In genomic region chr19:7276796-7277195, GRCm38 (mm10) we compare ENCODE assay signal across 11 mouse cellular contexts. TPM values are rescaled to one million over a fixed set of nuclear protein-coding genes. Genes with fewer than 3 reads are reported as not detected.
DNase-seq lines count a peak whose midpoint lies in the region; ATAC-seq and TF ChIP-seq lines count a peak whose summit lies in the region.
"Had no signal": no experiment of that assay in that cellular context is flagged by ENCODE, and none has a peak within 500 bp of the region (broad histone marks: within the 10 kb centered on the region; RNA-seq: fewer than 3 reads in every experiment).

No protein-coding gene starts in this region.

- no peak for ATAC-seq in limb, embryonic 12.5 days (ENCODE audit: insufficient number of reproducible peaks, insufficient read depth, low FRiP score, low TSS enrichment, low read depth)
- ATAC-seq in forebrain, embryonic 11.5 days (replicated peaks; ENCODE audit: low FRiP score): no peak
- no peak for ATAC-seq in hindbrain, postnatal 0 days

- WGBS in limb, embryonic 12.5 days: 65% methylated on average over 7 of the region's 7 CpGs
- WGBS in limb, embryonic 10.5 days: 77% methylated on average over 7 of the region's 7 CpGs
- WGBS in forebrain, embryonic 11.5 days: 78% methylated on average over 7 of the region's 7 CpGs
- 49% methylated on average over 7 of the region's 7 CpGs for WGBS in hindbrain, postnatal 0 days

- peaks cover 100% of the 10 kb centered on the region for H3K36me3 ChIP-seq in limb, embryonic 12.5 days
- H3K36me3 ChIP-seq in limb, embryonic 10.5 days: peaks cover 98% of the 10 kb centered on the region
- H3K36me3 ChIP-seq in forebrain, embryonic 11.5 days (ENCODE audit: control insufficient read depth, insufficient read depth, low read length): peaks cover 29% of the 10 kb centered on the region
- peaks cover 35% of the 10 kb centered on the region for H3K36me3 ChIP-seq in hindbrain, postnatal 0 days (ENCODE audit: insufficient read depth, low read length)

- no peak for DNase-seq in limb, embryonic 10.5 days (ENCODE audit: low spot score)
- DNase-seq in forebrain, embryonic 11.5 days (ENCODE audit: low spot score): no peak
- DNase-seq in hindbrain, postnatal 0 days (ENCODE audit: low spot score): peak; percentile 62
- DNase-seq in retina, embryonic 14.5 days (ENCODE audit: low spot score): peak; percentile 38
- no peak for DNase-seq in layer of hippocampus, adult 18-20 months (ENCODE audit: low spot score in 2 of 2)
- no peak for DNase-seq in layer of hippocampus, postnatal 10 days (ENCODE audit: low spot score in 2 of 2)
- no peak for DNase-seq in urinary bladder, postnatal 10 days (ENCODE audit: low spot score)
- DNase-seq: kidney, adult 11 months; liver, embryonic 13.5 days had no signal

- H3K27ac ChIP-seq in limb, embryonic 12.5 days: peak overlapping the region; percentile 78
- H3K27ac ChIP-seq in limb, embryonic 10.5 days: no peak overlapping the region
- peak overlapping the region; percentile 71; the same call in 1 of the 2 replicates for H3K27ac ChIP-seq in forebrain, embryonic 11.5 days (ENCODE audit: low read depth, low read length)
- peak overlapping the region; percentile 82 for H3K27ac ChIP-seq in hindbrain, postnatal 0 days
- H3K27ac ChIP-seq: liver, embryonic 13.5 days; macrophage had no signal

- H3K9me3 ChIP-seq in limb, embryonic 12.5 days: no peaks in the 10 kb centered on the region
- no peaks in the 10 kb centered on the region for H3K9me3 ChIP-seq in limb, embryonic 10.5 days (replicated peaks)
- no peaks in the 10 kb centered on the region for H3K9me3 ChIP-seq in forebrain, embryonic 11.5 days (ENCODE audit: control insufficient read depth, low read length)
- no peaks in the 10 kb centered on the region for H3K9me3 ChIP-seq in hindbrain, postnatal 0 days (ENCODE audit: low read length)
- H3K9me3 ChIP-seq: liver, embryonic 13.5 days had no signal

- peaks cover 34% of the 10 kb centered on the region for H3K4me1 ChIP-seq in limb, embryonic 12.5 days (replicated peaks)
- peaks cover 31% of the 10 kb centered on the region for H3K4me1 ChIP-seq in limb, embryonic 10.5 days
- H3K4me1 ChIP-seq in forebrain, embryonic 11.5 days (replicated peaks; ENCODE audit: control insufficient read depth, insufficient read depth, low read length): peaks cover 18% of the 10 kb centered on the region
- H3K4me1 ChIP-seq in hindbrain, postnatal 0 days (ENCODE audit: insufficient read depth, low read length): peaks cover 22% of the 10 kb centered on the region; the same call in 1 of the 2 replicates

- H3K27me3 ChIP-seq in limb, embryonic 12.5 days: no peaks in the 10 kb centered on the region
- no peaks in the 10 kb centered on the region for H3K27me3 ChIP-seq in limb, embryonic 10.5 days (ENCODE audit: low read depth, poor library complexity, severe bottlenecking)
- H3K27me3 ChIP-seq in forebrain, embryonic 11.5 days (ENCODE audit: control insufficient read depth, insufficient read depth, low read length): no peaks in the 10 kb centered on the region
- H3K27me3 ChIP-seq in hindbrain, postnatal 0 days (ENCODE audit: insufficient read depth, low read length): no peaks in the 10 kb centered on the region
- H3K27me3 ChIP-seq: liver, embryonic 13.5 days had no signal

- 0 out of 2 replicates have a peak, but pooled peaks have one; percentile 18 for TF ChIP-seq CTCF in hindbrain, postnatal 0 days (IDR thresholded peaks at IDR 0.05; ENCODE audit: low read depth)

- H3K4me3 ChIP-seq in limb, embryonic 12.5 days (replicated peaks): no peak overlapping the region
- H3K4me3 ChIP-seq in limb, embryonic 10.5 days: no peak overlapping the region
- no peak overlapping the region for H3K4me3 ChIP-seq in forebrain, embryonic 11.5 days (ENCODE audit: low read depth, low read length)
- no peak overlapping the region for H3K4me3 ChIP-seq in hindbrain, postnatal 0 days (ENCODE audit: low read length)
- H3K4me3 ChIP-seq: liver, embryonic 13.5 days had no signal

- H3K4me2 ChIP-seq in limb, embryonic 12.5 days: no peak overlapping the region
- no peak overlapping the region for H3K4me2 ChIP-seq in forebrain, embryonic 11.5 days (ENCODE audit: low read depth, low read length, severe bottlenecking)
- no peak overlapping the region for H3K4me2 ChIP-seq in hindbrain, postnatal 0 days (ENCODE audit: low read depth, low read length)
- H3K4me2 ChIP-seq: liver, embryonic 13.5 days had no signal

- H3K9ac ChIP-seq in limb, embryonic 12.5 days (replicated peaks): 0 out of 2 replicates have a peak overlapping the region, but pooled peaks have one; percentile 23
- no peak overlapping the region for H3K9ac ChIP-seq in forebrain, embryonic 11.5 days (ENCODE audit: low read length)
- H3K9ac ChIP-seq in hindbrain, postnatal 0 days (replicated peaks; ENCODE audit: low read length): peak overlapping the region; percentile 4; the same call in 1 of the 2 replicates
- H3K9ac ChIP-seq: liver, embryonic 13.5 days had no signal

RNA-seq across cellular contexts. Expression of gene Rcor2, which starts 9.7 kb away (rescaled TPM):
- 50.9 and 51.1 TPM in 2 replicates for polyA plus RNA-seq in limb, embryonic 12.5 days (2016; fragmentation: Nextera tagmentation; extraction: Ambion mirVana)
- 54.9 and 63.1 TPM in 2 replicates for polyA plus RNA-seq in limb, embryonic 10.5 days (2016; fragmentation: Nextera tagmentation; extraction: Ambion mirVana)
- 62.8 and 72.4 TPM in 2 replicates for polyA plus RNA-seq in forebrain, embryonic 11.5 days (2014; fragmentation: Nextera tagmentation; extraction: Ambion mirVana)
- total RNA-seq in hindbrain, postnatal 0 days (2014; rRNA removed): 73.2 and 91.7 TPM in 2 replicates
- 14.8 and 16.6 TPM in 2 replicates for polyA plus RNA-seq in hindbrain, postnatal 0 days (2015; fragmentation: Nextera tagmentation; extraction: Ambion mirVana)
- 10 to 100 TPM; 12.7 to 13.9 TPM for total RNA-seq in layer of hippocampus, adult 18-20 months (2021)
- total RNA-seq in layer of hippocampus, postnatal 10 days (2021): 10 to 100 TPM; 22.7 to 24.1 TPM

RNA-seq across cellular contexts. Expression of gene Naa40, which starts 35.8 kb away (rescaled TPM):
- polyA plus RNA-seq in limb, embryonic 12.5 days (2016; fragmentation: Nextera tagmentation; extraction: Ambion mirVana): 69.7 and 73.1 TPM in 2 replicates
- 92.0 and 92.4 TPM in 2 replicates for polyA plus RNA-seq in limb, embryonic 10.5 days (2016; fragmentation: Nextera tagmentation; extraction: Ambion mirVana)
- polyA plus RNA-seq in forebrain, embryonic 11.5 days (2014; fragmentation: Nextera tagmentation; extraction: Ambion mirVana): 106 and 107 TPM in 2 replicates
- 56.5 and 59.7 TPM in 2 replicates for total RNA-seq in hindbrain, postnatal 0 days (2014; rRNA removed)
- 42.7 and 42.8 TPM in 2 replicates for polyA plus RNA-seq in hindbrain, postnatal 0 days (2015; fragmentation: Nextera tagmentation; extraction: Ambion mirVana)
- 10 to 100 TPM; 28.5 to 29.8 TPM for total RNA-seq in layer of hippocampus, adult 18-20 months (2021)
- 10 to 100 TPM; 36.3 to 45.6 TPM for total RNA-seq in layer of hippocampus, postnatal 10 days (2021)

RNA-seq across cellular contexts. Expression of gene Cox8a, which starts 59.4 kb away (rescaled TPM):
- polyA plus RNA-seq in limb, embryonic 12.5 days (2016; fragmentation: Nextera tagmentation; extraction: Ambion mirVana): 870 and 903 TPM in 2 replicates
- 862 and 928 TPM in 2 replicates for polyA plus RNA-seq in limb, embryonic 10.5 days (2016; fragmentation: Nextera tagmentation; extraction: Ambion mirVana)
- polyA plus RNA-seq in forebrain, embryonic 11.5 days (2014; fragmentation: Nextera tagmentation; extraction: Ambion mirVana): 678 and 706 TPM in 2 replicates
- total RNA-seq in hindbrain, postnatal 0 days (2014; rRNA removed): 1,715 and 1,845 TPM in 2 replicates
- polyA plus RNA-seq in hindbrain, postnatal 0 days (2015; fragmentation: Nextera tagmentation; extraction: Ambion mirVana): 2,044 and 2,080 TPM in 2 replicates
- total RNA-seq in layer of hippocampus, adult 18-20 months (2021): 1,000 to 10,000 TPM in 1 of 2 experiments, 100 to 1,000 TPM in 1; 974 to 1,030 TPM
- 100 to 1,000 TPM; 688 to 834 TPM for total RNA-seq in layer of hippocampus, postnatal 10 days (2021)

Comparison
In these comparisons a context has a peak if more than half of its experiments do, and no peak if none do; other contexts are left out.
1. DNase-seq: peak in hindbrain, postnatal 0 days (single experiment) and retina, embryonic 14.5 days (single experiment); none in limb, embryonic 10.5 days (single experiment), forebrain, embryonic 11.5 days (single experiment), layer of hippocampus, adult 18-20 months (0 of 2), layer of hippocampus, postnatal 10 days (0 of 2) and urinary bladder, postnatal 10 days (single experiment).